Mouse (Mus musculus): ENCODE measurements around the gene Cdh13. TPM values are rescaled to one million over a fixed set of nuclear protein-coding genes. Genes with fewer than 3 reads are reported as not detected.

Gene Cdh13
- polyA plus RNA-seq, 2 experiments: 9.3 to 25.2 TPM

- no peak for ATAC-seq (ENCODE audit: low FRiP score, low read depth)
- Histone ChIP-seq H3K9me3 (ENCODE audit: control insufficient read depth, low read length) (peaks cover 4% of the 10 kb centered on the region; the same call in 1 of the 2 replicates), H3K9ac (ENCODE audit: low read depth, low read length, severe bottlenecking) (no peak overlapping the region), H3K4me2 (replicated peaks; ENCODE audit: low read depth, low read length, severe bottlenecking) (no peak overlapping the region), H3K27ac (replicated peaks; ENCODE audit: low read depth, low read length) (no peak overlapping the region), H3K4me3 (replicated peaks; ENCODE audit: low read length) (no peak overlapping the region), H3K27me3 (ENCODE audit: control insufficient read depth, insufficient read depth, low read length) (no peaks in the 10 kb centered on the region), H3K4me1 (ENCODE audit: control insufficient read depth, insufficient read depth, low read length) (no peaks in the 10 kb centered on the region), H3K36me3 (ENCODE audit: control insufficient read depth, insufficient read depth, low read length) (no peaks in the 10 kb centered on the region)
- TF ChIP-seq POLR2A (IDR thresholded peaks at IDR 0.05; ENCODE audit: borderline replicate concordance, extremely low read depth, insufficient read depth, insufficient read length): no peak
- WGBS: 89% methylated on average over 3 of the region's 3 CpGs
- DNase-seq (ENCODE audit: low spot score): no peak
These were observed 425.8 kb downstream of the Cdh13 start for GRCm38 (mm10) chr8:118709366-118709765.

GRCm38 (mm10) chr8:118711631-118712030 is 428.1 kb downstream of the Cdh13 start:
- Histone ChIP-seq H3K9me3 (ENCODE audit: control insufficient read depth, low read length) (peaks cover 4% of the 10 kb centered on the region; the same call in 1 of the 2 replicates), H3K4me1 (ENCODE audit: control insufficient read depth, insufficient read depth, low read length) (no peaks in the 10 kb centered on the region), H3K4me2 (replicated peaks; ENCODE audit: low read depth, low read length, severe bottlenecking) (no peak overlapping the region), H3K4me3 (replicated peaks; ENCODE audit: low read length) (no peak overlapping the region), H3K27ac (replicated peaks; ENCODE audit: low read depth, low read length) (no peak overlapping the region), H3K36me3 (ENCODE audit: control insufficient read depth, insufficient read depth, low read length) (no peaks in the 10 kb centered on the region), H3K9ac (ENCODE audit: low read depth, low read length, severe bottlenecking) (no peak overlapping the region), H3K27me3 (ENCODE audit: control insufficient read depth, insufficient read depth, low read length) (no peaks in the 10 kb centered on the region)
- ATAC-seq (ENCODE audit: low FRiP score, low read depth) (no peak), DNase-seq (ENCODE audit: low spot score) (no peak)
- no peak for TF ChIP-seq POLR2A (IDR thresholded peaks at IDR 0.05; ENCODE audit: borderline replicate concordance, extremely low read depth, insufficient read depth, insufficient read length)
- WGBS: 85% methylated on average over 3 of the region's 3 CpGs

GRCm38 (mm10) chr8:118713111-118713510 is 429.6 kb downstream of the Cdh13 start:
- peaks cover 4% of the 10 kb centered on the region; the same call in 1 of the 2 replicates for H3K9me3 ChIP-seq (ENCODE audit: control insufficient read depth, low read length)
- H3K4me1 ChIP-seq (ENCODE audit: control insufficient read depth, insufficient read depth, low read length): no peaks in the 10 kb centered on the region
- H3K36me3 ChIP-seq (ENCODE audit: control insufficient read depth, insufficient read depth, low read length): no peaks in the 10 kb centered on the region
- no peak for ATAC-seq (ENCODE audit: low FRiP score, low read depth)
- H3K9ac ChIP-seq (ENCODE audit: low read depth, low read length, severe bottlenecking): no peak overlapping the region
- WGBS: 76% methylated on average over 11 of the region's 11 CpGs
- DNase-seq (ENCODE audit: low spot score): no peak
- no peaks in the 10 kb centered on the region for H3K27me3 ChIP-seq (ENCODE audit: control insufficient read depth, insufficient read depth, low read length)
- no peak overlapping the region for H3K4me3 ChIP-seq (replicated peaks; ENCODE audit: low read length)
- H3K4me2 ChIP-seq (replicated peaks; ENCODE audit: low read depth, low read length, severe bottlenecking): no peak overlapping the region
- no peak overlapping the region for H3K27ac ChIP-seq (replicated peaks; ENCODE audit: low read depth, low read length)
- TF ChIP-seq POLR2A (IDR thresholded peaks at IDR 0.05; ENCODE audit: borderline replicate concordance, extremely low read depth, insufficient read depth, insufficient read length): no peak

GRCm38 (mm10) chr8:118713596-118713995 is 430.1 kb downstream of the Cdh13 start:
- WGBS: 79% methylated on average over 3 of the region's 3 CpGs
- H3K27me3 ChIP-seq (ENCODE audit: control insufficient read depth, insufficient read depth, low read length): no peaks in the 10 kb centered on the region
- TF ChIP-seq POLR2A (IDR thresholded peaks at IDR 0.05; ENCODE audit: borderline replicate concordance, extremely low read depth, insufficient read depth, insufficient read length): no peak
- no peaks in the 10 kb centered on the region for H3K36me3 ChIP-seq (ENCODE audit: control insufficient read depth, insufficient read depth, low read length)
- H3K9ac ChIP-seq (ENCODE audit: low read depth, low read length, severe bottlenecking): no peak overlapping the region
- no peak for DNase-seq (ENCODE audit: low spot score)
- H3K9me3 ChIP-seq (ENCODE audit: control insufficient read depth, low read length): peaks cover 4% of the 10 kb centered on the region; the same call in 1 of the 2 replicates
- H3K4me1 ChIP-seq (ENCODE audit: control insufficient read depth, insufficient read depth, low read length): no peaks in the 10 kb centered on the region
- ATAC-seq (ENCODE audit: low FRiP score, low read depth): no peak
- no peak overlapping the region for H3K4me2 ChIP-seq (replicated peaks; ENCODE audit: low read depth, low read length, severe bottlenecking)
- no peak overlapping the region for H3K27ac ChIP-seq (replicated peaks; ENCODE audit: low read depth, low read length)
- H3K4me3 ChIP-seq (replicated peaks; ENCODE audit: low read length): no peak overlapping the region

- Histone ChIP-seq H3K9me3 (ENCODE audit: control insufficient read depth, low read length) (no peaks in the 10 kb centered on the region), H3K4me3 (replicated peaks; ENCODE audit: low read length) (no peak overlapping the region), H3K9ac (ENCODE audit: low read depth, low read length, severe bottlenecking) (no peak overlapping the region), H3K4me1 (ENCODE audit: control insufficient read depth, insufficient read depth, low read length) (no peaks in the 10 kb centered on the region), H3K27ac (replicated peaks; ENCODE audit: low read depth, low read length) (no peak overlapping the region), H3K4me2 (replicated peaks; ENCODE audit: low read depth, low read length, severe bottlenecking) (no peak overlapping the region), H3K27me3 (ENCODE audit: control insufficient read depth, insufficient read depth, low read length) (no peaks in the 10 kb centered on the region), H3K36me3 (ENCODE audit: control insufficient read depth, insufficient read depth, low read length) (no peaks in the 10 kb centered on the region)
- no peak for TF ChIP-seq POLR2A (IDR thresholded peaks at IDR 0.05; ENCODE audit: borderline replicate concordance, extremely low read depth, insufficient read depth, insufficient read length)
- DNase-seq (ENCODE audit: low spot score) (no peak), ATAC-seq (ENCODE audit: low FRiP score, low read depth) (no peak)
- 86% methylated on average over 3 of the region's 3 CpGs for WGBS
These were observed 439.4 kb downstream of the Cdh13 start for GRCm38 (mm10) chr8:118722896-118723295.

GRCm38 (mm10) chr8:118725651-118726050 is 442.1 kb downstream of the Cdh13 start:
- H3K27ac ChIP-seq (replicated peaks; ENCODE audit: low read depth, low read length): no peak overlapping the region
- 89% methylated on average over 5 of the region's 5 CpGs for WGBS
- no peak for TF ChIP-seq POLR2A (IDR thresholded peaks at IDR 0.05; ENCODE audit: borderline replicate concordance, extremely low read depth, insufficient read depth, insufficient read length)

More at GRCm38 (mm10) chr8:118725651-118726050, 442.1 kb downstream of the Cdh13 start:
- Histone ChIP-seq H3K4me2 (replicated peaks; ENCODE audit: low read depth, low read length, severe bottlenecking) (no peak overlapping the region), H3K4me3 (replicated peaks; ENCODE audit: low read length) (no peak overlapping the region), H3K4me1 (ENCODE audit: control insufficient read depth, insufficient read depth, low read length) (no peaks in the 10 kb centered on the region), H3K9ac (ENCODE audit: low read depth, low read length, severe bottlenecking) (no peak overlapping the region), H3K27me3 (ENCODE audit: control insufficient read depth, insufficient read depth, low read length) (no peaks in the 10 kb centered on the region), H3K36me3 (ENCODE audit: control insufficient read depth, insufficient read depth, low read length) (no peaks in the 10 kb centered on the region), H3K9me3 (ENCODE audit: control insufficient read depth, low read length) (no peaks in the 10 kb centered on the region)
- DNase-seq (ENCODE audit: low spot score) (no peak), ATAC-seq (ENCODE audit: low FRiP score, low read depth) (no peak)

Measured in limb, embryonic 14.5 days (tissue).